Mouse (Mus musculus) G1E (cell line): Measurements from ENCODE around the gene Rnase2b.

Experiments
- CTCF ChIP-seq: IDR thresholded peaks from 2 replicates; pipeline ENCODE4 v1.5.1; 2012; ENCODE audit warnings: low read depth, low read length, inconsistent platforms, mixed read lengths
- GATA1 ChIP-seq: IDR thresholded peaks from 2 replicates; pipeline ENCODE4 v1.6.1; 2012; ENCODE audit warnings: borderline replicate concordance, low read length, inconsistent platforms, mixed read lengths
- GATA2 ChIP-seq: IDR thresholded peaks from 2 replicates; pipeline ENCODE4 v1.6.1; 2012; ENCODE audit warnings: low read depth, low read length, inconsistent platforms, borderline replicate concordance
- TAL1 ChIP-seq: conservative IDR thresholded peaks from 2 replicates; pipeline ENCODE4 v1.6.1; 2012; ENCODE audit warnings: low read depth, low read length, inconsistent platforms, mixed read lengths

DNA sequence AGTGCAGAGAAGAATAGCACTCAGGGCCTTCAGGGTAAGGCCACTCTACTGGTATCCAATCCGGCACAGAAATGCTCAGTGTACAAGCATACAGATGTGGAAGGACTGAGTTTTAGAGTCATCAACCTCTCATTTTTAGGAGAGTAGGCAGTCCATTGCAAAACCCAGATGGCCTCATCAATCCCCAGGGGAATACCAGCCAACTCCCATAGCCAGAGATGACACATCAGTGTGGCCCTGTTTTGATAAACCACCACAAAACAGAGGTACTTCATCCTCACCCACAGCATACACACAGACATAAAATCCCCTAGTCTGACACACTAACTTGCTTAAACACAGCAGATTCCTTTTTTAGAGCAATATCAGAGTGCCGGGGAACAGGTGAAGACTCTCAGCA lies 38.4 kb downstream of the Rnase2b start:
- TF ChIP-seq CTCF (no peak), TAL1 (no peak), GATA1 (no peak), GATA2 (no peak)
